Mouse (Mus musculus): ENCODE results near the gene Sncg. TPM values are rescaled to one million over a fixed set of nuclear protein-coding genes. Genes with fewer than 3 reads are reported as not detected.

Gene Sncg
- total and polyA plus RNA-seq, 3 experiments: not detected

GRCm38 (mm10) chr14:34326606-34327005, 48.0 kb downstream of the Sncg start:
- TF ChIP-seq POLR2AphosphoS2 (IDR thresholded peaks at IDR 0.05; ENCODE audit: low read length) (no peak), ETS1 (IDR thresholded peaks at IDR 0.05; ENCODE audit: low read depth, low read length) (peak; percentile 63; the same call in 1 of the 2 replicates), MYB (IDR thresholded peaks at IDR 0.05; ENCODE audit: low read depth, low read length) (peak; percentile 52; the same call in 1 of the 2 replicates), USF2 (IDR thresholded peaks at IDR 0.05; ENCODE audit: borderline replicate concordance in 1 of 2, insufficient read depth in 1 of 2, low read depth in 1 of 2, low read length in 2 of 2) (no peak), MAX (IDR thresholded peaks at IDR 0.05; ENCODE audit: low read length) (no peak), GATA1 (IDR thresholded peaks at IDR 0.05; ENCODE audit: low read depth, low read length) (peak; percentile 82), E2F4 (IDR thresholded peaks at IDR 0.05; ENCODE audit: borderline replicate concordance, low read depth, low read length) (no peak), MYC (IDR thresholded peaks at IDR 0.05; ENCODE audit: low read depth, low read length) (no peak), POLR2AphosphoS5 (IDR thresholded peaks at IDR 0.05; ENCODE audit: borderline replicate concordance, low read depth, low read length) (no peak), RAD21 (IDR thresholded peaks at IDR 0.05; ENCODE audit: low read depth, low read length) (no peak), ZNF384 (IDR thresholded peaks at IDR 0.05; ENCODE audit: low read depth, low read length) (no peak), ZKSCAN1 (IDR thresholded peaks at IDR 0.05; ENCODE audit: low read depth, low read length) (no peak), RCOR1 (IDR thresholded peaks at IDR 0.05; ENCODE audit: low read depth, low read length) (peak; percentile 68), SMC3 (IDR thresholded peaks at IDR 0.05; ENCODE audit: low read depth, low read length) (no peak), USF1 (IDR thresholded peaks at IDR 0.05; ENCODE audit: low read depth, low read length) (no peak), SIN3A (IDR thresholded peaks at IDR 0.05; ENCODE audit: low read length) (peak; percentile 41; the same call in 1 of the 2 replicates), MAZ (IDR thresholded peaks at IDR 0.05; ENCODE audit: low read depth, low read length) (0 out of 2 replicates have a peak, but pooled peaks have one; percentile 27), ELF1 (IDR thresholded peaks at IDR 0.05; ENCODE audit: low read depth, low read length) (no peak), TBP (IDR thresholded peaks at IDR 0.05; ENCODE audit: low read depth, low read length) (peak; percentile 51; the same call in 1 of the 2 replicates), TCF12 (IDR thresholded peaks at IDR 0.05; ENCODE audit: low read depth, low read length) (peak; percentile 70), EP300 (IDR thresholded peaks at IDR 0.05; ENCODE audit: low read depth in 1 of 2, low read length in 2 of 2) (peak; percentile 81 to 90), JUND (IDR thresholded peaks at IDR 0.05; ENCODE audit: low read depth, low read length) (0 out of 2 replicates have a peak, but pooled peaks have one; percentile 51)
- peaks cover 8 to 19% of the 10 kb centered on the region in 2 experiments for H3K4me1 ChIP-seq (ENCODE audit: control insufficient read depth in 1 of 2, insufficient read depth in 2 of 2, low read length in 2 of 2)
- peaks cover 29 to 30% of the 10 kb centered on the region in 2 experiments for H3K36me3 ChIP-seq (ENCODE audit: control insufficient read depth in 1 of 2, insufficient read depth in 2 of 2, low read length in 2 of 2)
- H3K9me3 ChIP-seq (replicated peaks; ENCODE audit: insufficient read depth, low read length): no peaks in the 10 kb centered on the region
- no peak overlapping the region for H3K4me3 ChIP-seq (ENCODE audit: control insufficient read depth in 1 of 2, insufficient read depth in 1 of 2, low read depth in 2 of 2, low read length in 2 of 2)
- H3K27me3 ChIP-seq (ENCODE audit: control insufficient read depth in 1 of 2, insufficient read depth in 2 of 2, low read length in 2 of 2): no peaks in the 10 kb centered on the region
- H3K79me2 ChIP-seq (ENCODE audit: control insufficient read depth, insufficient read depth, low read length, poor library complexity): no peaks in the 10 kb centered on the region
- H3K27ac ChIP-seq (ENCODE audit: control insufficient read depth, low read depth, low read length): peak overlapping the region; percentile 59
- DNase-seq (ENCODE audit: low read depth, low spot score): peak; percentile 80
- no peak overlapping the region for H3K9ac ChIP-seq (ENCODE audit: control insufficient read depth, low read depth, low read length, poor library complexity, severe bottlenecking)
